Mouse (Mus musculus) heart, adult 2 months (tissue): ENCODE measurements around the gene Hint1. TPM values are rescaled to one million over a fixed set of nuclear protein-coding genes. Genes with fewer than 3 reads are reported as not detected.
A peak's percentile ranks its signal among the peaks of the same experiment; 100 is the strongest.

Source experiments
- DNase-seq, 2 experiments: peaks; one replicate each; pipeline ENCODE4 v3.0.0; 2021
- H3K27ac ChIP-seq: fragments of 200-600 bp; 2 replicates; pipeline ENCODE4 v1.8.1; 2022
- H3K27me3 ChIP-seq: fragments of 200-500 bp; 2 replicates; pipeline ENCODE4 v1.6.1; 2012; ENCODE audit warnings: mild to moderate bottlenecking, low read length, inconsistent platforms, mixed read lengths; ENCODE audit not compliant: control insufficient read depth, insufficient read depth
- H3K36me3 ChIP-seq: fragments of 200-500 bp; 2 replicates; pipeline ENCODE4 v1.6.1; 2012; ENCODE audit warnings: low read length, inconsistent platforms; ENCODE audit not compliant: control insufficient read depth, insufficient read depth
- H3K4me1 ChIP-seq: fragments of 200-500 bp; 2 replicates; pipeline ENCODE4 v1.6.1; 2011; ENCODE audit warnings: low read length; ENCODE audit not compliant: control insufficient read depth, insufficient read depth
- H3K4me3 ChIP-seq: fragments of 200-600 bp; 2 replicates; pipeline ENCODE4 v1.8.1; 2022
- H3K79me2 ChIP-seq: fragments of 200-500 bp; replicated peaks from 2 replicates; pipeline ENCODE4 v1.6.1; 2012; ENCODE audit warnings: mild to moderate bottlenecking, inconsistent platforms, low read length, moderate library complexity, mixed read lengths; ENCODE audit not compliant: control insufficient read depth, insufficient read depth
- H3K9ac ChIP-seq: fragments of 200-500 bp; 2 replicates; pipeline ENCODE4 v1.6.1; 2012; ENCODE audit warnings: low read depth, mild to moderate bottlenecking, control low read depth, inconsistent platforms, low read length, mixed read lengths
- CTCF ChIP-seq: fragments of 200-600 bp; IDR thresholded peaks from 2 replicates; pipeline ENCODE4 v1.8.1; 2022; ENCODE audit warnings: antibody characterized with exemption, mild to moderate bottlenecking, moderate library complexity
- EP300 ChIP-seq: fragments of 200-500 bp; IDR thresholded peaks from 2 replicates; pipeline ENCODE4 v1.6.1; 2011; ENCODE audit warnings: low read depth, low read length, control low read depth; ENCODE audit not compliant: insufficient read depth
- POLR2A ChIP-seq: fragments of 200-500 bp; IDR thresholded peaks from 2 replicates; pipeline ENCODE4 v1.6.1; 2011; ENCODE audit warnings: mild to moderate bottlenecking, low read depth, low read length, control low read depth; ENCODE audit not compliant: insufficient read depth
- WGBS: fragments of 180-500 bp; shearing (Covaris S2); methylation state at CpG from one replicate; pipeline ENCODE4 v1.1.7; 2018; 5-methylcytosine and 5-hydroxymethylcytosine counted together
- intact Hi-C: fragments of 180-260 bp; cut with DNase I; formaldehyde crosslinking; loops from one replicate; pipeline ENCODE4 v1.15.1; 2025
- polyA plus RNA-seq: library from polyadenylated mRNA; depleted of rRNA; stranded (reverse); fragments of >200 nt; gene quantifications from 2 replicates; pipeline ENCODE4 v1.2.3, GENCODE M21; 2012
- total RNA-seq, 2 experiments: library from RNA; stranded (reverse); gene quantifications; 2 replicates each; pipeline ENCODE4 v1.2.3; 2021

Hint1 gene
- total and polyA plus RNA-seq, 3 experiments = 258 to 477 (median 297) TPM

- no peak for TF ChIP-seq POLR2A
- no peak for TF ChIP-seq EP300
- TF ChIP-seq CTCF = no peak
- H3K4me3 ChIP-seq = no peak overlapping the region
- H3K27ac ChIP-seq = no peak overlapping the region
- no peaks in the 10 kb centered on the region for H3K79me2 ChIP-seq
- no peaks in the 10 kb centered on the region for H3K36me3 ChIP-seq
- WGBS = 92% methylated on average over 4 of the region's 4 CpGs
- H3K27me3 ChIP-seq = no peaks in the 10 kb centered on the region
- intact Hi-C loops = no loop called here
- no peak overlapping the region for H3K9ac ChIP-seq
- DNase-seq = no peak
- H3K4me1 ChIP-seq = no peaks in the 10 kb centered on the region
These were observed 32.4 kb upstream of the Hint1 start for GRCm38 (mm10) chr11:54833833-54834232.

DNA sequence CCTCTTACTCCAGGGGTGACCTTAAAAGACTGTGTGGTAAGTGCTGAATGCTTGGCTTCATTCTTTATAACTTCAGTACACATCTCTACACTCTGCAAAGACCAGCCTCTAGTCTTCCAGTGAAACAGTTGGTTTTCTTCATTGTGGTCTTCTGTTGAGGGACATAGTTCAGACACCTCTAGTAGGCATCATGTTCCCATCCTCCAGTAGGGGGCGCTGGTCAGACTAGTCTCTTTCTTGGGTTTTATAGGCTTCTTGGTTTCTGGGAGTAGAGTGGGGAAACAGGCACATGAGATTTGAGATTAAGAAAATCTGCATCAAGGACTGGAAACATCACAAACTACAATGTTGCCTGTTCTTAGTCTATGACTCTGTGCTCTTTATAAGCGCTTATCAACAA, 31.6 kb upstream of the Hint1 start:
- no peak for DNase-seq
- 67% methylated on average over 2 of the region's 2 CpGs for WGBS
- H3K4me3 ChIP-seq = no peak overlapping the region
- no peaks in the 10 kb centered on the region for H3K79me2 ChIP-seq
- no peaks in the 10 kb centered on the region for H3K36me3 ChIP-seq
- H3K4me1 ChIP-seq = no peaks in the 10 kb centered on the region
- H3K9ac ChIP-seq = no peak overlapping the region
- TF ChIP-seq CTCF (peak; percentile 48), POLR2A (no peak)
- H3K27me3 ChIP-seq = no peaks in the 10 kb centered on the region
- H3K27ac ChIP-seq = no peak overlapping the region
- intact Hi-C loops = no loop called here

GRCm38 (mm10) chr11:54836106-54836505, 30.1 kb upstream of the Hint1 start:
- DNase-seq = peak; percentile 33 to 39
- no peak overlapping the region for H3K9ac ChIP-seq
- no peaks in the 10 kb centered on the region for H3K27me3 ChIP-seq
- no peaks in the 10 kb centered on the region for H3K36me3 ChIP-seq
- H3K79me2 ChIP-seq = no peaks in the 10 kb centered on the region
- no peaks in the 10 kb centered on the region for H3K4me1 ChIP-seq
- TF ChIP-seq EP300 = no peak
- TF ChIP-seq POLR2A = no peak
- 66% methylated on average over 9 of the region's 9 CpGs for WGBS
- H3K27ac ChIP-seq = no peak overlapping the region
- intact Hi-C loops = no loop called here
- H3K4me3 ChIP-seq = no peak overlapping the region

DNA sequence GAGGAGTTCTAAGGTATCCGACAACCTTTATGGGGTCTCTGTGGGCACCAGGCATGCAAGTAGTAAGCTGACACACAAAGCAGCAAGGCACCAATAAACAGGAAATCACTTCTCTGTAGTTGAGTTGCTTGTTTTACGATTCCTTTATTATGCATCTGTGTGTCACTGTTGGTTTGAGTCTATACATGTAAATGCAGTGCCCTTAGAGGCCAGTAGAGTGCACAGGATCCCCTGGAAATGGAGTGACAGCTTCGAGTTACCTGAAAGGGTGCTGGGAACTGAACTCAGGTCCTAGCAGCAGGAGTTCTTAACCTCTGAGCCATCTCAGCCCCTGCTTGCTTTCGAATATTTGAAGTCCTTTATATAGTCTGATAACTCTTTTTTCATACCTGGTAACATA, 26.5 kb upstream of the Hint1 start:
- DNase-seq = no peak
- no peak overlapping the region for H3K9ac ChIP-seq
- H3K4me1 ChIP-seq = peaks cover 1% of the 10 kb centered on the region; the same call in 1 of the 2 replicates
- H3K27ac ChIP-seq = no peak overlapping the region
- H3K79me2 ChIP-seq = no peaks in the 10 kb centered on the region
- WGBS = 91% methylated on average over 4 of the region's 4 CpGs
- intact Hi-C loops = no loop called here
- TF ChIP-seq CTCF (no peak), EP300 (no peak), POLR2A (no peak)
- no peaks in the 10 kb centered on the region for H3K36me3 ChIP-seq
- H3K4me3 ChIP-seq = no peak overlapping the region
- H3K27me3 ChIP-seq = no peaks in the 10 kb centered on the region

DNA sequence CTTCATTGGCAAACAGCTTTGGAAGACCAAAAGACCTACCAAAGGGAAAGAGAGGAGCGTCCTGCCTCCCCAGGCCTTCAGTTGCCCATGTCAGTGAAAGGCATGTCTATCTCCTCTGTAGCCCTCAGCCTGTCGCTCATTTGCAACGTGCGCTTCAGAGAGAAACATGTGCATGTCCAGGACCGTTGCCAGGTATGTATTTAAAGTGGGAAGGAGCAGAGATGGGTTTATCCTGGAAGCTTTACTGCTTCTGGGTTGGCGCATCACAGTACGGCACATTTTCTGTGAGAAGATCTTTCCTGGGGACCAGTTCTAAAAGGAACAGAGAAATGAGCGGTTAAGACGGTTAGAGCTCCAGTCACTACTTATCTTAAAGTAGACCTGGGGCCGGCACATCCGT, 25.3 kb upstream of the Hint1 start:
- H3K36me3 ChIP-seq = no peaks in the 10 kb centered on the region
- DNase-seq = no peak
- no peaks in the 10 kb centered on the region for H3K27me3 ChIP-seq
- no peak overlapping the region for H3K27ac ChIP-seq
- peaks cover 6% of the 10 kb centered on the region for H3K4me1 ChIP-seq
- no peak overlapping the region for H3K4me3 ChIP-seq
- TF ChIP-seq CTCF (no peak), EP300 (no peak), POLR2A (no peak)
- no peak overlapping the region for H3K9ac ChIP-seq
- intact Hi-C loops = no loop called here
- whole genome bisulfite sequencing = 88% methylated on average over 11 of the region's 11 CpGs
- no peaks in the 10 kb centered on the region for H3K79me2 ChIP-seq

DNA sequence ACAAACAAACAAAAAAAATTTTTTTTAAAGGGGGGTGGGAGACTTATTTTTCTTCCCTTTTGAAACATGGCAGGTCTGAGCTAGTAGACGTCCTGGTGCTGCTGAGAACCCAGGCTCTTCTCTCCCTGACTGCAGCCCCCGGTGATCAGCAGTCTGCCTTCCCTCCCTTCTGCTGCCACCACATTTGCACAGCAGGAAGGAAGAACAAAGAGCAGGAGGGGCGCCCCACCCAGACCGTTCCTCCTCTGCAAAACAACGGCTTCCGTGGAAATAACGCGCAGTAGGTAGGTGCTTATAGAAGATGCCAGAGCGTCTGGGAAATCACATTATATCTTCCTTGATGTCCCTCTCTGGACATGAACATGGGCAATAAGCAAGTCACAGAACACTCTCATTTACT, 21.8 kb upstream of the Hint1 start:
- H3K36me3 ChIP-seq = no peaks in the 10 kb centered on the region
- H3K4me1 ChIP-seq = peaks cover 6% of the 10 kb centered on the region
- 40% methylated on average over 9 of the region's 9 CpGs for WGBS
- intact Hi-C loops = loop anchor here (1.0 kb wide), 1 partner anchor 39 kb away; no protein-coding TSS in a partner anchor
- no peaks in the 10 kb centered on the region for H3K79me2 ChIP-seq
- H3K27ac ChIP-seq = peak overlapping the region; percentile 15
- H3K4me3 ChIP-seq = no peak overlapping the region
- peak in 1 of 2 experiments; percentile 42 for DNase-seq
- no peak for TF ChIP-seq CTCF
- no peak for TF ChIP-seq POLR2A
- no peak for TF ChIP-seq EP300
- H3K27me3 ChIP-seq = no peaks in the 10 kb centered on the region
- H3K9ac ChIP-seq = no peak overlapping the region
